Mouse (Mus musculus): ENCODE results near the gene Ndufaf8.

DNA sequence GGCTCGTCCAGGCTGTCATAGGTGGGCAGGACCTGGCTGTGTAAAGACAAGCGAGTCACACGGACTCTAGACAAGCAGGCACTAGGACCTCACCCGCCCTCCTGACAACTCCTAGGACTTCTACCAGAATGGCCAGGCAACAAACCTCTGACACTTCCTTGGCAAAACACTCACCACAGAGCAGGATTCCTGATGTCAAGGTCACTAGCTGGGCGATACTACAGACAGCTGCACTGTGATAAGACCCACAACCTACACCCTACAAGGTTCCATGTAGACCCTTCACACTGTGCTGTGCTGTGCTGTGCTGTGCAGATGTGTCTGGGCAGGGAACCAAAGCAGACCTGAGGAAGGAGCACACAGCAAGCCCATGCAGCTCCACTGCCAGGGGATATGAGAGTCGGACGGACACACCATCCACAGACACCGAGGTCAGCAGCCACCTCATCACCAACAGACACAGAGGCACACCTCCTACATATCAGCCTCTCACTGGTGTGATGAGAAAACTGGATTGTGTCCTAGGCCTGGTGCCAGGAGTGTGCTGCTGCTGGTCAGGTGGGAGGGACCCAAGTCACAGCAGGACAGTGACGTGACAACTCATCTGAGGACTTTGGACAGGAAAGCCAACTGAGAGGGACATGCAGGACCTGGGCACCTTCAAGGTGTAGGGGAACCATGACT is 36.3 kb downstream of the Ndufaf8 start:
- no peak for TF ChIP-seq CTCF (IDR thresholded peaks at IDR 0.05; ENCODE audit: borderline replicate concordance, control insufficient read depth, extremely low read depth, insufficient read depth, low read length, poor library complexity)
- no peak for TF ChIP-seq POLR2A (IDR thresholded peaks at IDR 0.05; ENCODE audit: control insufficient read depth, extremely low read depth, insufficient read depth, low read length, poor library complexity)

All from thymus, adult 2 months (tissue).